Mouse (Mus musculus): ENCODE measurements around the gene Dab1. TPM values are rescaled to one million over a fixed set of nuclear protein-coding genes. Genes with fewer than 3 reads are reported as not detected.

Gene Dab1
- total and polyA plus RNA-seq, 2 experiments from 2014 or later = 47.9 to 109 TPM

- DNase-seq (ENCODE audit: low spot score) (no peak), ATAC-seq (ENCODE audit: low FRiP score) (no peak)
- no peaks in the 10 kb centered on the region for H3K4me1 ChIP-seq (ENCODE audit: insufficient read depth, low read length)
- no peaks in the 10 kb centered on the region for H3K36me3 ChIP-seq (ENCODE audit: insufficient read depth, low read length)
- H3K4me2 ChIP-seq (ENCODE audit: low read depth, low read length, poor library complexity, severe bottlenecking) = no peak overlapping the region
- H3K27ac ChIP-seq (ENCODE audit: low read depth, low read length) = no peak overlapping the region
- H3K9ac ChIP-seq (replicated peaks; ENCODE audit: low read length, poor library complexity, severe bottlenecking) = no peak overlapping the region
- 85% methylated on average over 9 of the region's 9 CpGs for WGBS
- no peaks in the 10 kb centered on the region for H3K27me3 ChIP-seq (ENCODE audit: insufficient read depth, low read length)
- no peak overlapping the region for H3K4me3 ChIP-seq (ENCODE audit: low read depth, low read length)
- TF ChIP-seq CTCF (IDR thresholded peaks at IDR 0.05) = no peak
- H3K9me3 ChIP-seq (ENCODE audit: low read length) = no peaks in the 10 kb centered on the region
Observed at GRCm38 (mm10) chr4:103580021-103580420, 39.1 kb upstream of the Dab1 start.

GRCm38 (mm10) chr4:103615011-103615410 lies 4.1 kb upstream of the Dab1 start:
- no peak for DNase-seq (ENCODE audit: low spot score)
- no peak overlapping the region for H3K27ac ChIP-seq (ENCODE audit: low read depth, low read length)
- no peaks in the 10 kb centered on the region for H3K9me3 ChIP-seq (ENCODE audit: low read length)
- no peak for ATAC-seq (ENCODE audit: low FRiP score)
- 75% methylated on average over 3 of the region's 3 CpGs for WGBS
- H3K4me2 ChIP-seq (ENCODE audit: low read depth, low read length, poor library complexity, severe bottlenecking) = no peak overlapping the region
- TF ChIP-seq CTCF (IDR thresholded peaks at IDR 0.05) = no peak
- H3K4me1 ChIP-seq (ENCODE audit: insufficient read depth, low read length) = no peaks in the 10 kb centered on the region
- H3K9ac ChIP-seq (replicated peaks; ENCODE audit: low read length, poor library complexity, severe bottlenecking) = no peak overlapping the region
- H3K4me3 ChIP-seq (ENCODE audit: low read depth, low read length) = no peak overlapping the region
- peaks cover 4% of the 10 kb centered on the region; the same call in 1 of the 2 replicates for H3K27me3 ChIP-seq (ENCODE audit: insufficient read depth, low read length)
- H3K36me3 ChIP-seq (ENCODE audit: insufficient read depth, low read length) = no peaks in the 10 kb centered on the region

GRCm38 (mm10) chr4:103619946-103620371 lies 800 bp downstream of the Dab1 start:
- ATAC-seq (ENCODE audit: low FRiP score) = peak; percentile 14; the same call in 1 of the 2 replicates
- no peak for TF ChIP-seq CTCF (IDR thresholded peaks at IDR 0.05)
- peak overlapping the region; percentile 77 for H3K9ac ChIP-seq (replicated peaks; ENCODE audit: low read length, poor library complexity, severe bottlenecking)
- WGBS = under 1% methylated on average over 28 of the region's 28 CpGs
- peaks cover 4% of the 10 kb centered on the region; the same call in 1 of the 2 replicates for H3K27me3 ChIP-seq (ENCODE audit: insufficient read depth, low read length)
- no peaks in the 10 kb centered on the region for H3K36me3 ChIP-seq (ENCODE audit: insufficient read depth, low read length)
- H3K4me2 ChIP-seq (ENCODE audit: low read depth, low read length, poor library complexity, severe bottlenecking) = peak overlapping the region; percentile 60
- no peaks in the 10 kb centered on the region for H3K9me3 ChIP-seq (ENCODE audit: low read length)
- peak; percentile 14 for DNase-seq (ENCODE audit: low spot score)
- peak overlapping the region; percentile 70 for H3K4me3 ChIP-seq (ENCODE audit: low read depth, low read length)
- H3K27ac ChIP-seq (ENCODE audit: low read depth, low read length) = peak overlapping the region; percentile 77
- H3K4me1 ChIP-seq (ENCODE audit: insufficient read depth, low read length) = no peaks in the 10 kb centered on the region; the same call in 1 of the 2 replicates

DNA sequence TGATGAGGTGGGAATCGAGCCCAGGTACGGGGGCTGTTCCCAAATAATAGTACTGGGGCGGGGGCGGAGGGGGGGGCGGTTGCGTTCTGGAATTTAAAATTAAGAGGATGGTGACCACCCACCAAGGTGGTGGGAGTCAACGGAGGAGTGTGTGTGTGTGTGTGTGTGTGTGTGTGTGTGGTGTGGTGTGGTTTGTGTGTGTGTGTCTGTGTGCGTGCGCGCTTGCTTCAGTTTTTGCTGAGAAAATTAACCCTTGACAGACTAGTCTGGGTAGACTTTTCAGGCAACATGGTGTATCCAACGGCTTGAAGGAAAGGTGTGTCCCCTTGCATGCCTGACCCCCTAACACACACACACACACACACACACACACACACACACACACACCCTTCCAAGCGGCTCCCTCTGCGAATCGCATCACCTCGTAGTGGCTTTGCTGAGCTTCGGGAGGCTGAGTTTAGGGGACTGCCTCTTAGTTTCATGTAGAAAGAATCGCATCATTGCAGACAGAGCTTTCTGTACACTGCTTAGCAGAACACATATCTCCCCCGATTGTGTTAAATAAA lies 1.5 kb downstream of the Dab1 start:
- H3K27me3 ChIP-seq (ENCODE audit: insufficient read depth, low read length) = peaks cover 4% of the 10 kb centered on the region; the same call in 1 of the 2 replicates
- H3K4me3 ChIP-seq (ENCODE audit: low read depth, low read length) = peak overlapping the region; percentile 70
- peak overlapping the region; percentile 60 for H3K4me2 ChIP-seq (ENCODE audit: low read depth, low read length, poor library complexity, severe bottlenecking)
- DNase-seq (ENCODE audit: low spot score) (peak; percentile 44), ATAC-seq (ENCODE audit: low FRiP score) (peak; percentile 47; the same call in 1 of the 2 replicates)
- no peaks in the 10 kb centered on the region for H3K9me3 ChIP-seq (ENCODE audit: low read length)
- WGBS = 9% methylated on average over 18 of the region's 18 CpGs
- no peaks in the 10 kb centered on the region for H3K36me3 ChIP-seq (ENCODE audit: insufficient read depth, low read length)
- H3K27ac ChIP-seq (ENCODE audit: low read depth, low read length) = peak overlapping the region; percentile 77
- no peak for TF ChIP-seq CTCF (IDR thresholded peaks at IDR 0.05)
- peak overlapping the region; percentile 77 for H3K9ac ChIP-seq (replicated peaks; ENCODE audit: low read length, poor library complexity, severe bottlenecking)
- H3K4me1 ChIP-seq (ENCODE audit: insufficient read depth, low read length) = no peaks in the 10 kb centered on the region; the same call in 1 of the 2 replicates

DNA sequence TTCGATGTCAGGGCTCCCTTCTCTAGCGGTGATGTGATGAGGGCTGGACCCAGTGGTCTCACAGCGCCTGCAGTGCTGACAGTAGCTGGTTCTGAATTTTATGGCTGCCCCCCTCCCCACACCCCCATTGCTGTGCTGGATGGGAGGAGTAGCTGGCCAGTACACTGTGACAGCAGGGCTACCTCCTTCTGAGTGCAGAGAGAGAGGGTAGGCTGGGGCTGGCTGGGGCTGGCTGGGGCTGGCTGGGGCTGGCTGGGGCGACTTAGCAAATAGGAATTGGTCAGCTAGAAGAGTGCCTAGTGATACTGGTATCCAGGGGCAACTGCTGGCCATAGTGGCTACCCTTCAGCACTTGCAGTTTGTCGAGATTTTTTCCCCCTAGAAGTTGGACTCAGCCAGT lies 2.4 kb downstream of the Dab1 start:
- Histone ChIP-seq H3K27me3 (ENCODE audit: insufficient read depth, low read length) (peaks cover 4% of the 10 kb centered on the region; the same call in 1 of the 2 replicates), H3K9me3 (ENCODE audit: low read length) (no peaks in the 10 kb centered on the region), H3K4me2 (ENCODE audit: low read depth, low read length, poor library complexity, severe bottlenecking) (peak overlapping the region; percentile 60), H3K36me3 (ENCODE audit: insufficient read depth, low read length) (no peaks in the 10 kb centered on the region), H3K4me1 (ENCODE audit: insufficient read depth, low read length) (no peaks in the 10 kb centered on the region; the same call in 1 of the 2 replicates), H3K9ac (replicated peaks; ENCODE audit: low read length, poor library complexity, severe bottlenecking) (peak overlapping the region; percentile 77), H3K27ac (ENCODE audit: low read depth, low read length) (peak overlapping the region; percentile 55; the same call in 1 of the 2 replicates), H3K4me3 (ENCODE audit: low read depth, low read length) (peak overlapping the region; percentile 70)
- no peak for TF ChIP-seq CTCF (IDR thresholded peaks at IDR 0.05)
- DNase-seq (ENCODE audit: low spot score) (no peak), ATAC-seq (ENCODE audit: low FRiP score) (0 out of 2 replicates have a peak, but pooled peaks have one; percentile 15)
- WGBS = 26% methylated on average over 5 of the region's 5 CpGs

DNA sequence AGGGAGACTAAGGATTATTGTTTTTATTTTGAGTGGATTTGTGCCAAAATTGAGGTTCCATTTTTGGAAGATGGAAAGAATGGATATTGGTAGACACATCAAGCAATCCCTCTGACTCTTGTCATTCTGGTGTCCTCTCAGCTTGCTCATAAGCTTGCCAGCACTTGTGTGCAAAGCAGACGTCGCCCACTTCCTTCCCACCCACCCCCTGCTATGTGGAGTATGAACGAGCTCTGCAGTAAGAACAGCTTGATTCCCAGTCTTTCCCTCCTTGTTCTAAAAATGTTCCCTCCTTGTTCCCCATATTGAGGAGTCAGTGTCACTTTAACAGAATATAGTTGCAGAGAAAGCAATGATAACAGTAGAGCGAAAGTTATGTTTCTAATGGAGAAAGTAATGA lies 11.0 kb downstream of the Dab1 start:
- DNase-seq (ENCODE audit: low spot score) (no peak), ATAC-seq (ENCODE audit: low FRiP score) (no peak)
- Histone ChIP-seq H3K4me3 (ENCODE audit: low read depth, low read length) (no peak overlapping the region), H3K36me3 (ENCODE audit: insufficient read depth, low read length) (no peaks in the 10 kb centered on the region), H3K4me1 (ENCODE audit: insufficient read depth, low read length) (no peaks in the 10 kb centered on the region), H3K4me2 (ENCODE audit: low read depth, low read length, poor library complexity, severe bottlenecking) (no peak overlapping the region), H3K9ac (replicated peaks; ENCODE audit: low read length, poor library complexity, severe bottlenecking) (no peak overlapping the region), H3K27me3 (ENCODE audit: insufficient read depth, low read length) (no peaks in the 10 kb centered on the region), H3K27ac (ENCODE audit: low read depth, low read length) (no peak overlapping the region), H3K9me3 (ENCODE audit: low read length) (no peaks in the 10 kb centered on the region)
- no peak for TF ChIP-seq CTCF (IDR thresholded peaks at IDR 0.05)
- 87% methylated on average over 4 of the region's 4 CpGs for WGBS
